Mouse (Mus musculus): ENCODE measurements around the gene Gramd4. TPM values are rescaled to one million over a fixed set of nuclear protein-coding genes. Genes with fewer than 3 reads are reported as not detected.
A peak's percentile ranks its signal among the peaks of the same experiment; 100 is the strongest.

The Gramd4 gene
- polyA plus RNA-seq, 1 experiment from 2014 or later: 41.7 TPM

DNA sequence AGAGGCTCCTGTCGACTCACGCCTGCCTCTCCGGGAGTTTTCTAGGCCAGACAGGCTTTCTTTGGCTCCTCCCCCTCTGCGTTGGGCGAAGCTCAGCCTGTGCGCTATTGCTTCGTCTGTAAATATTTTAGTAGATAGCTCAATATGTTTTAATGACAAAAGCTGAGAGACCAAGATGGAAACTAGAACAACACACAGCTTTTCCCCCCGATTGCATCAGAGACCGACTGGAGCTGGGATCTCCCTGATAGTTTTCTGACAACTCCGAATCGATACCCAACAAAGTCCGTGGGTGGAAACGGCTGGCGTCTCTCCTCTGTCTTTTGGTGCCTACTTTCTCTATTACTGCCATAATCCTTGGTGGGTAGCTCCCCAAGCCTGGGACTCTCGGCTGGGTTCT is 44.8 kb downstream of the Gramd4 start:
- 91% methylated on average over 15 of the region's 15 CpGs for WGBS
- peaks cover 5% of the 10 kb centered on the region for H3K4me1 ChIP-seq
- no peak for ATAC-seq (replicated peaks)
- H3K9me3 ChIP-seq: no peaks in the 10 kb centered on the region
- H3K36me3 ChIP-seq (replicated peaks): peaks cover 17% of the 10 kb centered on the region; the same call in 1 of the 2 replicates
- H3K9ac ChIP-seq: no peak overlapping the region
- no peak overlapping the region for H3K4me2 ChIP-seq
- no peak overlapping the region for H3K27ac ChIP-seq
- no peaks in the 10 kb centered on the region for H3K27me3 ChIP-seq (replicated peaks)
- H3K4me3 ChIP-seq: no peak overlapping the region

DNA sequence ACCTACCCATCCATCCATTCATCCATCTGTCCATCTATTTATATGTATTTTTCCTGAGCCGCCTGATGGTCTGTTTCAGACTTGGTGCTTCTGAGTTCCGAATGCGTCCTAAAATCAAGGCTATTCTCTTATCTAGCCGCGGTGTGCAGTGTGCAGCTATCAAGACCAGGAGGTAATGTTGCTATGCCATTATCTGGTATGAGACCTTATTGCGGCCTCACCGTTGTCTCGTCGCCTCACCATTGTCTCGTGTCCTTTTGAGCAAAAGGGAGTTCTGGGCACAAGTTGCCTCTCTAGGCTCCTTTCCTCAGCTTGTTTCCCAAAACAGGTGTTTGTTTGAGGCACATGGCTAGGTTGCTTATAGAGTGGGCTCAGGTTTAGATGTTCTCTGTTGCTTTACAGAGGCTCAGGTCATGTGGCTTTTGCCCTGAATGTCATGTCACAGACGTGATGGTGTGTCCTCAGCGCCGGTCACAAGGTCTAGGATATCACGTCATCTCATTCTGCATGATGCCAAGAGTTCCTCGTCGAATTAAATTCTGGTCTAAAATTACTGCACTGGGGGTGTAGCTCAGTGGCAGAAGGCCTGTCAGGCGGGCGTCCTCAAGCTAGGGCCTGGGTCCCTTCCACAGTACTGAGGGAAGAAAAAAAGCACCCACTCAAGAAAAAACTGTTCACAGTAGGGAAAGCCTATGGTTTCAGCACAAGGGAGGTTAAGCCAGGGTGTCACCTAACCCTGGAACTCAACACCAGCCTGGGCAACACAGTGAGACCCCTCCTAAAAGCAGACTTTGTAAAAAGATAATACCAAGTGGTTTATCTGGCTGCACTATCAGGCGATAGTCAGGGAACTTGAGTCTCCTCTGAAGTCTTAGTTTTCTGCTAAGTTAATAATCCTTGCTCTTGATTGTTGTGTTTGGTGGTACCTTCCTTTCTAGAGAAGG is 47.2 kb downstream of the Gramd4 start:
- Histone ChIP-seq H3K27me3 (replicated peaks) (no peaks in the 10 kb centered on the region), H3K36me3 (replicated peaks) (peaks cover 17% of the 10 kb centered on the region; the same call in 1 of the 2 replicates), H3K4me2 (no peak overlapping the region), H3K9ac (no peak overlapping the region), H3K4me3 (no peak overlapping the region), H3K4me1 (peaks cover 11% of the 10 kb centered on the region), H3K9me3 (no peaks in the 10 kb centered on the region), H3K27ac (no peak overlapping the region)
- no peak for ATAC-seq (replicated peaks)
- WGBS: 94% methylated on average over 19 of the region's 19 CpGs

DNA sequence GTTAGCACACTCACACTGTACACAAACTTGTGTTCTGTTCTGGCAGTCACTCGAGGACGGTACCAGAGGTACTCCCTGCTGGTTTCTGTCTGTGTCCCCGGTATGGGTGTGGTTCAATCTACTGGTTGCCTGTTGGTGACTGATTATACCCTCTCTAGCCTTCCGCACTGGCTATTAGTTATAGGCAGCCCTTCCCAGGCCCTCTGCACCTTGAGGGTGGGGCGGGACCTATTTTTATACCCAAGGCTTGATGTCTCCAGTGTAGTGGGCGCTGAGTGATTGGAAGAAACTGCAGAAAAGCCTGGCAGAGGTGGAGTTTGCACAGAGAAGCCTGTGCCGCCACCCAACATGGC is 47.8 kb downstream of the Gramd4 start:
- no peak overlapping the region for H3K9ac ChIP-seq
- H3K27me3 ChIP-seq (replicated peaks): no peaks in the 10 kb centered on the region
- no peak overlapping the region for H3K4me2 ChIP-seq
- peaks cover 17% of the 10 kb centered on the region for H3K4me1 ChIP-seq
- H3K9me3 ChIP-seq: no peaks in the 10 kb centered on the region
- H3K36me3 ChIP-seq (replicated peaks): peaks cover 17% of the 10 kb centered on the region; the same call in 1 of the 2 replicates
- ATAC-seq (replicated peaks): no peak
- H3K27ac ChIP-seq: no peak overlapping the region
- no peak overlapping the region for H3K4me3 ChIP-seq
- WGBS: 90% methylated on average over 7 of the region's 7 CpGs

DNA sequence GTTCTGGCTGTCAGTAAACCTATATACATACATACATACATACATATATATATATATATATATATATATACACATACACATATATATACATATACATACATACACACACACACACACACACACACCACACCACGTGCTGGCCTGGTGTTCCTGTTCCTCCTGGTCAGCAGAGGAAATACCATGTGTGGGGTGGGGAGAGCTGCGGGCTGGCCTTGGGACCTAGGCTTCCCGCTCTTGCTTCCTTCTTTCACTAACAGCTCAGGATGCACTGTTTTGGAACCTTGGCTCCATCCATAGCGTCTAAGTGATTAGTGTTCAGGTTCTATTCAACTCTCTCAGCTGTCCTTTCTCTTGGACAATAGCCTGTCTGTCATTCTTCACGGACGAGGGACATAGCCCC is 48.3 kb downstream of the Gramd4 start:
- no peak for ATAC-seq (replicated peaks)
- Histone ChIP-seq H3K9ac (no peak overlapping the region), H3K27me3 (replicated peaks) (no peaks in the 10 kb centered on the region), H3K4me3 (no peak overlapping the region), H3K4me1 (peaks cover 21% of the 10 kb centered on the region), H3K9me3 (no peaks in the 10 kb centered on the region), H3K36me3 (replicated peaks) (peaks cover 17% of the 10 kb centered on the region; the same call in 1 of the 2 replicates), H3K4me2 (no peak overlapping the region), H3K27ac (no peak overlapping the region)
- 57% methylated on average over 6 of the region's 6 CpGs for WGBS

DNA sequence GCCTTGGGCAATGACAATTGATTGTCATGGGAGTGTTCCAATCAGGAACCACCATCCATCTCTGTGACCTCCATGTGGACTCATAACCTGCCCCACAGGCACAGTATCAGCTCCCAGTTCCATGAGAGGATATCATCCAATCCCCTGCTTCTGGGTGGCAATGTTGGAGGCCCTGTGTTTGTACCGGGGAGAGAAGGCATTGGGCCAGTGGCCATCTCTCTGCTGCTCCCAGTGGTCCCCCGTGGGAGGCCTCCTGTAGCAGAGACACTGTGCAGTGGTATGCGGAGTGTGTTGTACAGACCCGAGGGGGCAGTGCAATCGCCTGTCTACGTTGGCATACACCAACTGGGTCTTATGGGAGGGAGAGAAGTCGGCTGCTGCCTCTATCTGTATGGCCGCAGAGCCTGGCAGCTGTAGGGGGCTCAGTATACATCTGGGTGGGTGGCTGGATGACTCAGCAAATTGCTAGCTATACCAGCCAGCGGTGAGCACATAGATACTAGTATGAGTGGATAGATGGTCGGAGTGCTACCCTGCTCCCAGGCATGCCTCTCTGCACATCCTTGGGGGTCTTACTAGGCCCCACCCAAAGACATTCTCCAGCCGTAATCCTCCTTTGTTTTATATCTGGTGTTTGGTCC is 50.5 kb downstream of the Gramd4 start:
- no peaks in the 10 kb centered on the region for H3K9me3 ChIP-seq
- WGBS: 84% methylated on average over 11 of the region's 11 CpGs
- H3K27ac ChIP-seq: no peak overlapping the region
- H3K4me2 ChIP-seq: no peak overlapping the region
- peaks cover 6% of the 10 kb centered on the region; the same call in 1 of the 2 replicates for H3K36me3 ChIP-seq (replicated peaks)
- no peaks in the 10 kb centered on the region for H3K27me3 ChIP-seq (replicated peaks)
- no peak overlapping the region for H3K4me3 ChIP-seq
- H3K9ac ChIP-seq: no peak overlapping the region
- peaks cover 35% of the 10 kb centered on the region for H3K4me1 ChIP-seq
- ATAC-seq (replicated peaks): no peak

DNA sequence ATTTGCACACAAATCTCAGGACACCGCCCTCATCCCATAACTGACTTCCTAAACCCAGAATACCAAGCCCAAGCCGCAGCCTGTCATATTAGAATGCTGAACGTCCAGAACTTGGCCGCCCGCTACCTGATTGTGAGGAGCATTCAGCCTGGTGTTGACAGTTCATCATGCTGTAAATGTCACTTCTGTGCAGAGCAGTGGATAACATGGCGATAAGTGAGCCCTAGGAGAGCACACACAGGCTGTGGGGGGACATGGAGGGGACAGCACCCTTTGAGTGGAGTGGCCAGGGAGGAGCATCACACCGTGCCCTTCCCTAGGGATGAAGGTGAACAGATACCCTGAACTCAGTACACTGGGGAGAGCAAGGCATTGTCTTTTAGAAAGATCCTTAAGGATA is 51.8 kb downstream of the Gramd4 start:
- ATAC-seq (replicated peaks): no peak
- no peaks in the 10 kb centered on the region for H3K27me3 ChIP-seq (replicated peaks)
- H3K36me3 ChIP-seq (replicated peaks): 0 out of 2 replicates have a peak, but pooled peaks cover 6% of the 10 kb centered on the region
- H3K27ac ChIP-seq: peak overlapping the region; percentile 24
- H3K9me3 ChIP-seq: no peaks in the 10 kb centered on the region
- H3K4me1 ChIP-seq: peaks cover 46% of the 10 kb centered on the region
- no peak overlapping the region for H3K9ac ChIP-seq
- H3K4me2 ChIP-seq: no peak overlapping the region
- 87% methylated on average over 7 of the region's 7 CpGs for WGBS
- no peak overlapping the region for H3K4me3 ChIP-seq

DNA sequence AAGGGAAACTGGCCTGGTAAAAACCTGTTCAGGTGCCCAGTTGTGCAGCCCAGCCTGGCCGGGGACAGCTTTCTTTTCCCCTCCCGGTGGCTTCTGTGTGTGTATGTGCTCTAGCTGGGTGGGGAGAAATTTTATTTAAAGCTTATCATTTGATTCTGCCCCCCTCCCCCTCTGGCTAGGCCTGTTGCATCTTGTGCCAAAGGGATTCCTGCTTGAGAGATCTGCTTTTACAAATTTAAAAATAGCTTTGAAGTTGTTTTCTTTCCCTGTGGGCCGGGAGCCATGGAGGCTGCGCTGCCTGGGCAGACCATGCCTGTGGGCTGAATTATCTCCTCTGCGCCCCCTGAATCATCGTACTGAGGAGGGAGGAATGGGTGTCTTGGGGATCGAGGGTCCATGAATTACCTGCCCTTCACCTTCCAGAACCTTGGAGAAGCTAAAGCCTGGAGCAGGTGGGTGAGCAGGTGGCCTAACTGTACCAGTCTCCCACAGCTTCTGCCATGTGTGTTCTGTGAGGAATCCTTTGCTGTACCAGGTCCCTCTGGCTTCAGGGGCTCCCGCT is 52.2 kb downstream of the Gramd4 start:
- ATAC-seq (replicated peaks): no peak
- H3K27me3 ChIP-seq (replicated peaks): no peaks in the 10 kb centered on the region
- no peak overlapping the region for H3K4me3 ChIP-seq
- no peaks in the 10 kb centered on the region for H3K9me3 ChIP-seq
- H3K27ac ChIP-seq: peak overlapping the region; percentile 24; the same call in 1 of the 2 replicates
- WGBS: 70% methylated on average over 8 of the region's 8 CpGs
- H3K4me2 ChIP-seq: no peak overlapping the region
- H3K36me3 ChIP-seq (replicated peaks): 0 out of 2 replicates have a peak, but pooled peaks cover 2% of the 10 kb centered on the region
- no peak overlapping the region for H3K9ac ChIP-seq
- H3K4me1 ChIP-seq: peaks cover 46% of the 10 kb centered on the region

DNA sequence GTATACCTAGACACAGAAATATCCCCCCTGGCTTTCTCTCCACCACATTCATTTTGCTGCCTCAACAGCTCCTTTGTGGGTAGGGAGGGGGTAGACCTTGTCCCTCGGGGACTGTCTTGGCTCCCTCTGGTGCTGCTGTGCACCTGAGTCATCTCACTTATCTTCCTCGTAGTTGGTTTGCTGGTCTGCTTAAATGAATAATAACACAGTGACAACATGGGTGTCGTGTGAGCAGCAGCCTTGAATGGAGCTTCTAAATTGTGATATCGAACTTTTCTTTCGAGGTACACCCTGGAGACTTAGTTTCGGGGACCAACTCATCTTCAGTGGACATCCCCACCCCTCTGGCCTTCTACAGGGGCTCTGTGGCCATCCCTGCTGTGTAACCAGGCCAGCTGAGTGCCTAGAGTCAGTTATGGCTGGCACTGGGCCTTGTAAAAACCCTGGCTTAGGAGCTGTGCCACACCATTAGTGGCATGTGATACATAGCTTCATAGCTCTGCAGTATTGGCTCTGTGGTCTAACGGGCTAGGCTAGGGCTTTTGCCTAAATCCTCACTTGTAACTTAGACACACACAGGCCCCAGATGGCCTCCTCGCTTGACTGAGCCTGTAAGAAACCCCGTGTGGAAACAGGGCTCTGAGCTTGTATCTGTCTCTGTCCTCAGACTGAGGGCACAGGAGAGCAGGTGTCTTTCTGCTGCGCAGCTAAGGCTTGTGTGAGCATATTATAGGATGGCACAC is 53.0 kb downstream of the Gramd4 start:
- no peak for ATAC-seq (replicated peaks)
- no peaks in the 10 kb centered on the region for H3K9me3 ChIP-seq
- no peak overlapping the region for H3K4me2 ChIP-seq
- H3K27ac ChIP-seq: 0 out of 2 replicates have a peak overlapping the region, but pooled peaks have one; percentile 2
- H3K9ac ChIP-seq: no peak overlapping the region
- H3K36me3 ChIP-seq (replicated peaks): no peaks in the 10 kb centered on the region
- no peaks in the 10 kb centered on the region for H3K27me3 ChIP-seq (replicated peaks)
- H3K4me1 ChIP-seq: peaks cover 46% of the 10 kb centered on the region
- no peak overlapping the region for H3K4me3 ChIP-seq
- 66% methylated on average over 10 of the region's 10 CpGs for WGBS

DNA sequence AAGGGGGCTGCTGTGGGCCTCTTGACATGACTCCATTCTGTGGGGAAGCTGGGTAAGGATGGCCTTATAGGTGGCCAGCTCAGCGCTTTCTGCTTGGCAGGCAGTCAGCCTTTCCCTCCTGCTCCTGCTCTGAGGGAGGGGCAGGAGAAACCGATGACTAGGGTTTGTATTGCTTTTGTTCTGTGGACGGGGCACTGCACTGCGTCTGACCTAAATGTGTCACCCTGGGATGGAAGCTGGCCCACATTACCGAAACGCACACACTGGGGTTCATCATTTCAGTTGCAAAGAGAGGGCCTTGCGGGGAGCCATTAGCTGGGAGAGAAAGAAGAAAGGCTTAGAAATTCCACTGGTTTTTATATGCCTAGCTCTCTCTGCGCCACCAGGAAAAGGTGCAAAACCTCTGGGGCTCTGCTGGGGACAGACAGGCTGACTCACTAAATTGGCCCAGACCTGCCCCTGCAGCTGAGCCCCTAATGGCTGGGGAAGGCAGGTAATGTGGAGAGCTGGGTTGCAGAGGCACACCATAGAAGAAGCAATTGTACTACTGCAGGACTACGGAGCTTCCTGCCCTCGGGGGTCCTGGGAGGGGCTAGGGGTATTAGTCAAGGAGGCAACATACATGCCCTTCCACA is 55.3 kb downstream of the Gramd4 start:
- H3K9ac ChIP-seq: no peak overlapping the region
- peak; percentile 42; the same call in 1 of the 2 replicates for ATAC-seq (replicated peaks)
- no peaks in the 10 kb centered on the region for H3K9me3 ChIP-seq
- H3K27me3 ChIP-seq (replicated peaks): no peaks in the 10 kb centered on the region
- H3K4me3 ChIP-seq: no peak overlapping the region
- H3K4me2 ChIP-seq: no peak overlapping the region
- 8% methylated on average over 10 of the region's 10 CpGs for WGBS
- H3K36me3 ChIP-seq (replicated peaks): no peaks in the 10 kb centered on the region
- peaks cover 46% of the 10 kb centered on the region for H3K4me1 ChIP-seq
- H3K27ac ChIP-seq: peak overlapping the region; percentile 79

DNA sequence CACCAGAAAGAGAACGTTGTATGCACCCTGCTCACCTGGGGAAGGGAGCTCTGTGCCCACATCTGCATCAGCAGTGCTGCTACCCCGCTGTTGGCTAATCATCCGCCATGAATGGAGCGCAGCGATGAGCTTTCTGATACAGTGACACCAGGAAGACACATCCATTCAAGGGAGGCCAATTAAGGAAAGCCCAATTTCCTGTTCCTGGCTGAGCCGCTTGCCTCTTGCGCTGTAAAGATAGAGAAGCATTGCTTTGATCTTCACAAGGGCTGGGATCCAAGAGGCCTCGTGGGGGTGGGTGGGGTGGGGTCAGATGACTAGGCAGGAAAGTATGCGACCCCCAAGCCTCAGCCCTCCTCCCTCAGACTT is 55.8 kb downstream of the Gramd4 start:
- Histone ChIP-seq H3K36me3 (replicated peaks) (no peaks in the 10 kb centered on the region), H3K9ac (no peak overlapping the region), H3K27me3 (replicated peaks) (no peaks in the 10 kb centered on the region), H3K27ac (peak overlapping the region; percentile 79), H3K4me1 (peaks cover 46% of the 10 kb centered on the region), H3K4me2 (no peak overlapping the region), H3K9me3 (no peaks in the 10 kb centered on the region), H3K4me3 (no peak overlapping the region)
- WGBS: 10% methylated on average over 9 of the region's 9 CpGs
- peak; percentile 40 for ATAC-seq (replicated peaks)

DNA sequence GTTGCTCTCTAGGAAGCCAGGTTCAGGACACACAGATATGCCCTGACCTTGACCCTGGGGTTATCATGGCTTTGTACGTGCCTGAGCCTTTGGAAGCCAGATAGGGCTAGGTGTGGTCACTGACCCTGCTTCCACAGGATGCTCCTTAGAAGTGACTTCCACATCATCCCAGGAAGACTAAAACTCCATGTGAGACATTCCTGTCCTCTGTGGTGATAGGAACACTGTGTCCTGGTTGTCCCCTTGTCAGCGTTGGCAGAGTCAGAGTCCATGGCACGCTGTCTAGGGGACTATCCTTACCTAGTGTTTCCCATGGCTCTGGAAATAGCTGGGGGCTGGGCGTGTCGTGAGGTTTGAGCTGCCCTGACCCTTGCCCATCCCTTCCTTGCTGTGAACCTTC is 58.9 kb downstream of the Gramd4 start:
- ATAC-seq (replicated peaks): no peak
- Histone ChIP-seq H3K4me3 (no peak overlapping the region), H3K9me3 (no peaks in the 10 kb centered on the region), H3K36me3 (replicated peaks) (peaks cover 11% of the 10 kb centered on the region; the same call in 1 of the 2 replicates), H3K4me1 (peaks cover 25% of the 10 kb centered on the region), H3K27me3 (replicated peaks) (no peaks in the 10 kb centered on the region), H3K4me2 (no peak overlapping the region), H3K27ac (no peak overlapping the region), H3K9ac (no peak overlapping the region)
- WGBS: 74% methylated on average over 5 of the region's 5 CpGs

Data from midbrain, embryonic 15.5 days (tissue).